Mouse (Mus musculus) kidney, postnatal 25 days (tissue): ENCODE measurements around the gene Olfr553.
"Not testable (repeated sequence)": the region's sequence is repeated elsewhere in the genome, so short reads cannot be mapped to it uniquely, and the experiment has no call there.

Source experiments
- DNase-seq, 2 experiments: peaks; one replicate each; pipeline ENCODE4 v3.0.0; 2021; ENCODE audit warnings: mixed read lengths in 2 of 2

The Olfr553 gene

DNA sequence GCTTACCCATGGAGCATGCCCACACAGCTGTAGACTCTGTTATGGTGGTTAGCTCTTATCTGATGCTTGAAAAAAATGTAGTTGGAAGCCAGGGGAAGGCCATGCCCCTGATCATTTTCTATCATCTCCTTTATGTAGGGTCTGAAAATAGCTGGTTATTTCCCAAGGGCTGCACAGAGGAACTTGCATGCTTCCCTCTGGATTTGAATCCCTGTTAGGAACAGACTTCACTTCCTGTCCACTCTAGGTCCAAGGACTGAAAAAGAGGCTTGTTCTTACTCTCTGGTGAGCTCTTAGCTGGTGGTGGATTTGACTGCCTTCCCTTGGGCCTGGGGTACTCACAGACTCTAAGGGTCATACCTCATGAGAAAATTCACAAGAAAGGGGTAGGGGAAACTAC lies at the start of gene Olfr553:
Gene Olfr553 (minus strand): TSS at position 101 of the 400 bp plus-strand sequence.
- no peak for DNase-seq

DNA sequence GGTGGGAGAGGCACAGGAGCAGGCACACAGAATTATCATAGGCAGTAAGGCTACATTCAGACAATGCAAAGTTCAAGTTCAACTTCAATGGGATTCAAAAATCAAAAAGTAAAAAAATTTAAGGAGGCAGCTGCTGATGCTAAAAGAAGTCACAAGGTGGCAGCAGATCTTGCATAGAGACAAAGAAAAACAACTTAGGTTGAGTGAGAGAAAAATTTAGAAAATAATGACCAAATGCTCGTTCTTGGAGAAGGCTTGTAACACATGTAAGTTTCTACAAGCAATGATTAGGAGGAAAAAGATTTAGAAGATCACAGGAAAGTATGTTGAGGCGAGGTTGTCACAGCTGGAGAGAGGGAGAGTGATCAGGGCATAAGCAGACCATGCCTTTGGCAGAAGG lies 47.4 kb upstream of the Olfr553 start:
- DNase-seq: no peak

DNA sequence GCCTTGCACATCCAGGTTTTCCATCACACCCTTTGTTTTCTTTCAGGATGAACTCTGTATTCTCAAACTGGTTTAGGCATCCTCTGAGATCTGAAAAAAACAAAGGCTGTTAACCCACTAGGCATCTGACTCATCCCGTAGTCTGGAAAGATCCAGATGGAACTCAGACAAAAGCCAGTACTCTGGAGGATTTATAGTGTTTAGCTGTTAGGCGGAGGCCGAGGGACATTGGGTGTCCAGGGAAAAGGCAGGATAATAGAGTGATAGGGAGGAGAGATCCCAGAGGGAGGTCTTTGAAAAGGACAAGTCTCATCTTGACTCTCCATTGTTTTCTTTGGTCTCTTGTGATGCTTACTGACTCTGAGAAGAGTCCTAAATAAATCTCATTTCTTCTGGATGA lies 46.6 kb upstream of the Olfr553 start, which contains the start of gene Olfr556:
Gene Olfr556 (plus strand): TSS at position 301 of the 400 bp plus-strand sequence.
- no peak for DNase-seq

DNA sequence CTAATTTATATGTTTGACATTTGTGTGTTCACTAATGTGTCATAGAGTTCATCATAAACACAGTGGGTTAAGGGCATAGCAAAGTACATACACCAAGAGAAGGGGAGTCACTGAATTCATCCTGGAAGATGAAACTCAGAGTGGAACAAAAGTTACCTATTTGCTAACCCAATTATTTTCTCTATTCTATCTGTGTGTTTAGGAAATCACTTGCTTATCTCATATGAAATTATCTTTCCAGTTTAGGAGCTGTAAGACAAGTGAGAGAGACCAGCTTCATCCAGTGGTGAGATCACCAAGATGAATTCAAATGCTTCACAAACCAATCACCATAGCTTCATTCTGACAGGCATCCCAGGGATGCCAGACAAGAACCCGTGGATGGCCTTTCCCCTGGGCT lies 40.5 kb upstream of the Olfr553 start, which contains the start of gene Olfr555:
Gene Olfr555 (plus strand): TSS at position 301 of the 400 bp plus-strand sequence.
- DNase-seq: no peak

DNA sequence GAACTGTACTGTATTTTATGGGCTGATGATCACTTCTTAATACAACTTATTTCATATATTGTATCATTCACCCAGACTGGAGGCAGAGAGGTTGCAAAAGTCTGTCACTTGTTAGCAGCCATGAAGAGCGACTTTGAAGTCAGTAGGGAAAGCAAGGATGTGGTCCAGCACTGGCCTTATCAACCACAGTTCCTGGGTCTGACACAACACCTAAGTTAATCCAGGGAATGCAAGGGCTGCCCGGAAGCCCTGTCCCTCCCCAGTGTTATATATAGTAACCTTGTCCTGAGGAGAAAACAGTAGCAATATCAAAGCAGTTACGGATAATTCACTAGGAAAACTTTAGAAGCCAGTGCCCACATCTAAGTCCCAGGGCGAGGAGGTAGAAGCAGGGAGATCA lies 26.9 kb upstream of the Olfr553 start:
- DNase-seq: not testable (repeated sequence)

DNA sequence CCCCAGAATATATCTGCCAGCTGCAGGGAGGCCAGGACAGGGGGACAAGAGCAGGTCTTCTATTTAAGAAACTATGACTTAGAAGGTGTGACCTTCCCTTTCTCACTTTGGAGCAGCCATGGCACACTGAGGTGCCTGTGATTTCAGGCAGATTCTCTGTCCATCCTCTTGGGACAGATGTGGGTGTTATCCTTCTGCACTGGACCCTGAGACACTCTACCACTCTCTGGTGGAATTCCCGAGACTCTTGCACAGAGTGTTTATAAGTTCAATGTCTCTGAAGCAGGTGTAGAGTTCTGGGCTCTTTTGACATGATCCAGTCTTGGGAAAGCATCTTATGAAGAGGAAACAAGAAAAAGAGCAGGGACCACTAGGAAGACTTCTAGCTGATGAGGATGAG lies 20.1 kb upstream of the Olfr553 start, which contains the start of gene Olfr554:
Gene Olfr554 (plus strand): TSS at position 301 of the 400 bp plus-strand sequence.
- no peak for DNase-seq

DNA sequence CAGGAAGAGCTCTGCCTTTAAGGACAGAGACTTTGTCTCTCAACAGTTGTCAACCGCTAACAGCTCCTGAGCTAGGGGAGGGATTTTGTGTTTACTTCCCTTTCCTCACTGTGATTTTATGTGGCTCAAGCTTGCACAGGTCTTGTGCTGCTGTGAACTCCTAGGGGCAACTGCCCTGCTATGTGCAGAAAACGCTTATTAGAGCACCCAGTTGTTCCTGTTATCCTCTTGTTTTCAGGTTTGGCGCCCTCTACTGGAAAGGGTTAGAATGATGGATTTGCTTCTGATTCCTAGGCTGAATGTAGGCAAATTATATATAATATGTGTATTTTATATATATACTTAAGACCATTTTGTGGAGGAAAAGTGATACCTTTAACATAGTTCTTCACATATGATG lies 18.6 kb upstream of the Olfr553 start:
- peak in 1 of 2 experiments; percentile 73 for DNase-seq

DNA sequence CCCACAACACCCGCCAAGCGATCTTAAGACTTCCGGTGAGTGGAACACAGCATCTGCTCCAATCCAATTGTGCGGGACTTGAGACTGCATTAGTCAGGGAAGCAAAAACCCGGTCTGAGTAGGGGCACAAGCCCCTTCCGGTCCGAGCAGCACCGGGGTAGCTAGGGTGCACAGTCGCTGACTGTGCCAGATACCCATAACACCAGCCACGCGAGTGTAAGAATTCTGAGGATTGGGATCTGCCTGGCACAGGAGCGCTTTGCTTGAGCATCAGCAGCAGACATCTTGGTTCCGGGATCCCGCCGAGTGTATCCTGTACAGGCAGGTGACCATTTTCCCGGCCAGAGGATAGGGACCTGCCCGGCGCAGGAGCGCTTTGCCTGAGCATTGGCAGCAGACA lies 2.4 kb upstream of the Olfr553 start:
- not testable (repeated sequence) for DNase-seq

DNA sequence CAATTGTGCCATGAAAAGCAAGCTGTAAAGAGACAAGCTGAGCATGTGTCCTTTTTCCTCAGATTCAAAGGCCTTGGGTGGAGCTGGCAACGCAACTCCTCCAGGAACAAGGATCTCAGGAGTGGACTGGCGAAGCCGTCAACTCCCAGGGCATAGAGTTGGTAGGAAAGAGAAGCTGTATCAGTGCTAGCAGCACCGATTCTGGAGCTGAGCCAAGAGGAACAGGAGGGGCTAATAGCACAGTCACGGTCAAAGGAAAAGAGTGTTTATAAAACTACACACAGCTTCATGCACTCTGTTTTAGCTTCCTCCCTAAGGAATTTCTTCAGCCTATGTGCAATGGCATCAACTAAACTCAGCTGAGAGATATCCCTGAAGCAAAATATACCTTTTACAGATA lies 1.6 kb upstream of the Olfr553 start:
- DNase-seq: no peak

DNA sequence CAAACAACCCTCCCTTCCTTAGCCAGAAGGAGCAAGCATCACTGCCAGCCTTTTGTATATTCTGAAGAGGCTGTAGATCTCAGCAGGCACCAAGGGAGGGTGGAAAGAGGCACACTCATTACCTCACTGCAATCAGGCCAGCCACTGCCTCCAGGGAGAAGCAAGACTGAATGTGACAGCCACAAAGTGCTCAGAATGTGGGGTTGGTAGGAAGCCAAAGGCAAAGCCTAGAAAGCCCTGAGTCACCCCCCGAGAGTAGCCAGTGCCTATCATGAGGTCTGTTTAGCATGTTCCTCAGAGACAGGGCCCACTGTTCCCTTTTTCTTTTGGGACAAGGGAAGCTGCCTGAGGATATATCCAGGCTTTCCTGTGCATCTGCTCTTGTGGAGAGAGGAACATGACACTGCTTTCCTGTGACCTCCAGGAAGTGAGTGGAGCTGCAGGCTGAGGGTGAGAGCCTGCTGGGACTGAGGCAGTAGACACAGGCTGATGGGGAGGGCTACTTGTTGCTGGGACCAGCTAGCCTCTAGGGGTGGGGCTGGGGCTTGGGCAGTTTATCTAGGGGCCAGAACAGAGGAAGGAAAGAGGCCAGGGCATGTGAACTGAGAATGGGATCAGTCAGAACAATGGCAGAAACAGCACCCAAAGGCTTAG lies 20.5 kb downstream of the Olfr553 start, which contains the start of gene Olfr552:
Gene Olfr552 (plus strand): TSS at position 393 of the 654 bp plus-strand sequence.
- no peak for DNase-seq

DNA sequence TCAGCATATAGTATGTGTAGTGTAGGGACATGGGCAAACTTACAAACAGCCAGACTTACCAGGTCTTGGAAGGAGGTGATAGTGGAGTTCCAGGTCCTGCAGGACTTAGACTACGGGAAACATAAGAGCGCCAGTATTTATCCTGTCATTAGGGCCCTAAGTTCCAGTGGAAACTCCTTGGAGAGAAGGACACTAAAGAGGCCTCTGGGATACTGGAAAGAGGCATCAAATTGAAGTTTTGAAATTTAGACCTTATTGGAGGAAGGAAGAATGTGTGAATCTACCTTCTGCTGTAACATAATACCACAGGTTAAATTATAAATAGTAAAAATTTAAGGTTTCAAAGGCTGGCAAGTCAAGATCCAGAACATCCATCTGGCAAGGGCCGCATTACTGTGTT lies 26.2 kb downstream of the Olfr553 start, which contains the start of gene Olfr551:
Gene Olfr551 (minus strand): TSS at position 101 of the 400 bp plus-strand sequence.
- DNase-seq: no peak

DNA sequence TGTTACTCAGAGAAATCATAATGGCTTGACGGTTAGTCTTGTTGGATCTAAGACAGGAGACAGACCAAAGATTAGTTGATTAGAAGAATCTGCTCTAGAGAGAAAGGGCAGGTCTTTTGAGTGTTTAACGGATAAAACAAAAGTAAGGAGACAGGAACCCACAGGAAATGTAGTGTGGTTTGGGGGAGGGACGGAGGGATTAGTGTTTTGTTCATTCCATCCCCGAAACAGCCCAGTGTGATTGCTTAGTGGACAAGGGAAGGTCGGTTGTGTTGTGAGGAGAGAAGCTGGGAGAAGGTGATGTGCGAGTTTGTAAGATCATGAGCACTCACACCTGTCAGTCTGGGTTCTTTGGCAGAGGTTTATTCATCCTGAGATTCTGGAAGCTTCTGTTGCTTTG lies 42.0 kb downstream of the Olfr553 start:
- DNase-seq: no peak

DNA sequence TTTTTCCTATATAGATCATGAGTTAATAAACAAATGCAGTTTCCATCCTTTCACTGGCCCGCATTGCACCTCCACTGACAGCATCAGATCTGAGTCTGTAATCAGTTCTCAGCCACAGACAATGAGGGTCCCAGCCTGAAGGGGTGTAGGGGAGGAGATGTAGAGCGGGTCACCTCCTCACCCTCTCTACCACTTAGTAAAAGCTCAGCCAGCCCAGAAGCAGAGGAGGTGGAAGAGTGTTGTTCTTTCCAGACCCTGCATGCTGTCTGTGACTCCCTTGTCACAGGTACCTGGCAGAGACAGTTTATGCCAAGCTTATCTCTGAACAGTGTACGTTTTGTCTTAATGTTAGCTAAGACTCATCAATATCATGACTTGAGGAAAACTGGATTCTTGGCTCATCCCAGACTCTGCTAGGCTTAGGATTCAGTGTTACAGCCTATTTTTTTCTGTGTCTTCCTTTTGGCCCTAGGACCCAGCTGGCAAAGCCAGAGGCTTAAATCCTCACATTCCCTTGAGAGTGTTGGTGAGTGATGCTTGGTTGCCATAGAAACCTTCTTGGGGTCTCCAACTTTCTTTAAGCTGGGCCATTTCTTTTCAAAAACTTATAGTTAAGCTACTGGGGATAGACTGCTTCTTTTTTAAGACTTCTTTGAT lies 44.7 kb downstream of the Olfr553 start:
- no peak for DNase-seq

DNA sequence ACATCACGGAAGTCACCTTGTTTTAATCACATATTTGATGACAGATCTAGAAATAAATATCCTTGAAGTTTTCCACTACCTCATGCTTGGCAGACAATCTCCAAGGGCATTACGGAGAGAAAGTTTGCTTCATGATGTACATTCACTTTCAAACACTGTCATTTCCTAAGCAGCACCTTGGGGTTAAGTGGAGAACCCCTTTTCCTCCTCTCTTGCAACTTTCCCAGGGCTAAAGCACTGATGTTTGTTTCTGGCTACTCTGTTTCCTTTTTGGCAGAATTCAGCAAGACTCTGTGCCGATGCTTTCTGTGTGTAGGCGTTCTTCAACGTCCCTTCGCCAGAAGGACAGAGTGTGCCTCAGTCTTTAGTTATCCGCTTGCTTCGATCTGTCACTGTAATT lies 46.9 kb downstream of the Olfr553 start, which contains the start of gene Olfr550:
Gene Olfr550 (plus strand): TSS at position 301 of the 400 bp plus-strand sequence.
- DNase-seq: no peak

DNA sequence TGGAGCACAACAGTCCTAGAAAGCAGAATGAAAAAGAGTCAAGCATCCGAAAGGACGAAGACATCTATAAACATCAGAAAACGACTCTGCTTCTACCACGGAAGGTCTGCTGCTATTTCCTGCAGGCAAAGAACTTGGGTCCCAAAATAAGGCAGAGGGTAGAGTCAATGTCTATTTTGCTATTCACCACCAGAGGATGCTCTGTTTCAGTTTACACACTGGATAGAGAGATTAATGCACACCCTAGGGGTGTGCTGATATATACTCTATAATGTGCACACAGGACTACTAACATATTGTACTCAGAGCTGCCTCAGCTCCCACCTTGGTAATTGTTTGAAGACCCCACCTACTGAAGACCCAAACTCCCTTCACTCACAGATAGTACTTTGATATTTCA lies 51.8 kb downstream of the Olfr553 start:
- DNase-seq: no peak

DNA sequence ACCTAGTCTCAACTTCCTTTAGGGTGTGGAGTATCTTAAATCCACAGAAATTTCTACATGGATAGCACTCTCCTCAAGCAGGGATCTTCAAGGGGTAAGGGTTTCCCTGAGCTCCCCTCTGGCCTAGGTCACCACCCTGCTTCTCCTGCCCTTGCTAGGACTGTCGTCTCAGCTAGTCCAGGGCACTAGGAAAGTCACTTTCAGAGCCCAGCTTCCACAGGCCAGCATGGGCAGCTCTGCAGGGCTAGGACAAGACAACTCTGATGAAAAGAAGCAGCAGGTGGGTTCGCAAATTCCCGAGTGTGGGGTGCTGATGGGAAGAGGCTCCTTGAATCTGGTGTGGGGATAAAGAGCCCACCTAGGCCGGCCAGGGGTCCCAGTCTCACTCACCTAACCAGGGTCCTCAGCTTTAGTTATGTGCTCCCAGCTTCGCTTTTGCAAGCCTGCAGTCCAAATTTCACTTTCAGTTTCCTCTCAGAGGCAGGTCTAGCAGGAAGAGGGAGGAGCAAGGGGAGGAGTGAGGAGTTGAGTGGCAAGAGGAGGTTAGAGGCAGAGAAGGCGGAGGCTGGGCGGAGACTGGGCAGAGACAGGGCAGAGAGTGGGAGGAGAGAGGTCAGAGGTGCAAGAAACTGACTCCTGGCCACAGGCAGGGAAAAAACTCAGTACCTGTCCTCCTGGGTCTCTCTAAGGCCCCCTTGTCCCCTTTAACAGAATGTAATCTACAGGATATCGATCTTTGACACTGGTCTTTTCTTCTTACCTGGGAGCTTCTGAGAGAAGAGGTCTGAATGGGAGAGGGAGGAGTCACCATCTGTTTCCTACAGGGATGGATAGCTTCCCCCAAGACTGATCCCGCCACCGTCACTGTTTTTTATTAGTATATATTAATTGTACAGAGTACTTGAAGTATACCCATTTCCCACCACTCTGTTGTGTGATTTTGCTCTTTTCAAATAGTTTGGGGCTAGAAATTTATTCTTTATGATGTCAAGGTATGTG lies 52.7 kb downstream of the Olfr553 start, which contains the start of gene Trim21:
Gene Trim21 (minus strand): TSS at position 488 of the 999 bp plus-strand sequence.
- peak; percentile 93 to 95 for DNase-seq
